Mouse (Mus musculus): ENCODE results near the gene Nfam1.

DNA sequence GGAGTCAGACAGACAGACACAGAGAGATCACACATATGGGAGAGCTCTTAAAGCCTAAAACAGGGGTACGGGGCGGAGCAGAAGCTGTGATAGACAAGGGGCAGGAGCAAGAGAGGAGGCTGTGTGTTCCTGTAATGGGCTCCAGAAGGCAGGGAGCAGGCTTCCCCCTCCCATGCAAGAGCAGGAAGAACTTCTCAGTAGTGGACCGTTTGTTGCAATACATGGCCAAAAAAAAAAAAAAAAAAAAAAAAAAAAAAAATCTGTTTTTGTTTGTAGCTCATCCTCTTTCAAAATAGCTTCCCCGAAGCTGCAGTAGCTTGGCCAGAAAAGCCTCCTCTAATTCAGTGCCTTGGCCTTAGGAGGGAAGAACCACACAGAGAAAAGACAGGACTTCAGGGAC lies 2.2 kb downstream of the Nfam1 start:
- no peak for TF ChIP-seq CTCF (IDR thresholded peaks at IDR 0.05; ENCODE audit: low read depth)
- TF ChIP-seq EP300 (optimal IDR thresholded peaks at IDR 0.05), result no peak

All from stomach, postnatal 0 days (tissue).